Mouse (Mus musculus): ENCODE measurements around the gene Pex26. TPM values are rescaled to one million over a fixed set of nuclear protein-coding genes. Genes with fewer than 3 reads are reported as not detected.

Gene Pex26
- polyA plus RNA-seq, 1 experiment from 2014 or later, result 8.5 TPM

- Histone ChIP-seq H3K27ac (replicated peaks) (no peak overlapping the region), H3K4me3 (no peak overlapping the region), H3K9me3 (replicated peaks) (no peaks in the 10 kb centered on the region), H3K27me3 (ENCODE audit: low read depth, poor library complexity, severe bottlenecking) (no peaks in the 10 kb centered on the region), H3K4me1 (peaks cover 14% of the 10 kb centered on the region), H3K36me3 (no peaks in the 10 kb centered on the region)
- 78% methylated on average over 5 of the region's 5 CpGs for WGBS
- DNase-seq (ENCODE audit: low spot score), result no peak
Measured at GRCm38 (mm10) chr6:121173471-121173870, 10.0 kb upstream of the Pex26 start.

- Histone ChIP-seq H3K27ac (replicated peaks) (no peak overlapping the region), H3K27me3 (ENCODE audit: low read depth, poor library complexity, severe bottlenecking) (no peaks in the 10 kb centered on the region), H3K9me3 (replicated peaks) (no peaks in the 10 kb centered on the region), H3K4me1 (peaks cover 11% of the 10 kb centered on the region), H3K4me3 (no peak overlapping the region), H3K36me3 (no peaks in the 10 kb centered on the region)
- WGBS, result 95% methylated on average over 6 of the region's 6 CpGs
- DNase-seq (ENCODE audit: low spot score), result no peak
Measured at GRCm38 (mm10) chr6:121174761-121175160, 8.7 kb upstream of the Pex26 start.

DNA sequence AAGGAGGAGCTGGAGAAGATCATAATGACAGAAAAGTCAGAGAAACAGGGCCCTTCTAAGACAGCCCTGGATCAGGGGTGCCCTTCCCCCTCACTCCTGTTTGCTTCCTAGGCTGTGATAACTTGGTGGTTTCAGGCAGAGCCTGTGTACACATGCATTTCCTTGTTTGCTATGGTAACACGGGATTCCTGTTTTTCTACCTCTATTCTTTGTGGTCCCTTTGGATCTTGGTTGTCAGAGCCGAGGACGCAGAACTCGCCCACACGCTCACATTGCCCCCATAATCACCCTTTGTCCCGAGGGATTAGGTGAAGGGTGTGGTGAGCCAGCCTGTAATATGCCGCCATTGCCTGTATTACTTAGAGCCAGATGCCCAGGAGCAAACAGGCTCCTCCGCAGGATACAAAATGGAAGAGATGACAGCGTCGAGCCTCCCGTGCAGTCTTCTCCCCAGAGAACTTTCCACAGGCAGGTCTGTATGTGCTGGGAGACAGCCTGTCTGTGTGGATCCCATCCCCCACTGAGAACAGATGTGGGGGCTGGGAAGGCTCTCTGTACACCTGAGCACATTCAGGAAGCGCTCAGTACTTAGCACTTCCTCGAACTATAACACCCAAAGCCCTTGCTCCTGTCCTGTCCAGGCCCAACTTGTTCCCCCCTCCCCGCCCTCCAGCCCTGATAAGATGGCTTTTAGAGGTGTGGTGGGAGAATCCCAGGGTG, 7.3 kb upstream of the Pex26 start:
- DNase-seq (ENCODE audit: low spot score), result no peak
- 58% methylated on average over 14 of the region's 14 CpGs for WGBS
- Histone ChIP-seq H3K9me3 (replicated peaks) (no peaks in the 10 kb centered on the region), H3K27me3 (ENCODE audit: low read depth, poor library complexity, severe bottlenecking) (no peaks in the 10 kb centered on the region), H3K4me3 (no peak overlapping the region), H3K36me3 (no peaks in the 10 kb centered on the region), H3K27ac (replicated peaks) (no peak overlapping the region), H3K4me1 (peaks cover 11% of the 10 kb centered on the region)

- no peak for DNase-seq (ENCODE audit: low spot score)
- Histone ChIP-seq H3K4me3 (no peak overlapping the region), H3K9me3 (replicated peaks) (no peaks in the 10 kb centered on the region), H3K27me3 (ENCODE audit: low read depth, poor library complexity, severe bottlenecking) (no peaks in the 10 kb centered on the region), H3K36me3 (no peaks in the 10 kb centered on the region), H3K4me1 (peaks cover 11% of the 10 kb centered on the region), H3K27ac (replicated peaks) (no peak overlapping the region)
- WGBS, result 82% methylated on average over 4 of the region's 4 CpGs
Measured at GRCm38 (mm10) chr6:121176731-121177098, 6.8 kb upstream of the Pex26 start.

DNA sequence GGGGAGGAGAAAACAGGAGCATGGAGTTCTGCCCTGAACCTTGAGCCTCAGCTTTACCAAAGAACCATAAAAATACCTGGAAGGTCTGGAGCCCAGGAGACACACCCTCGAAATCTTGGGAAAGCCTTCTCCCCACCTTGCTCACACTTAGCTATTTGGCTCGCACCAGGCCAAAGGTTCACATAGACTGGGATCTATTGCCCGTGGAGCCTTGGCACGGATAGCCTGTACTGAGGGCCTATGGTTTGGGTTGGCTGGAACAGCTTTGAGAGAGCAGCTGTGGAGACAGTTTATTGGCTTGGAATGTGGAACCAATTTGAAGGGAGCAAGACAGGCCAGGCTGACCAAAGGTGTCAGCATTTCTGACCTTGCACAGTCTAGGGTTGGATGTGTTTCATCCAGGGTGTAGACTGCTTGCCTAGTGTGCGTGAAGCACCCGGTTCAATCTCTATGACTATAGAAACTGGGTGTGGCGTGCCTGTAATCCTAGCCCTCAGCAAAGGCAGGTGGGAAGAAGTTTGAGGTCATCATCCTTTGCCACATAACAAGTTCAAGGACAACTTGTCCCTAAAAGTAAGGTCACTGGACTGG, 6.3 kb upstream of the Pex26 start:
- Histone ChIP-seq H3K4me3 (no peak overlapping the region), H3K27ac (replicated peaks) (no peak overlapping the region), H3K36me3 (no peaks in the 10 kb centered on the region), H3K4me1 (peaks cover 11% of the 10 kb centered on the region), H3K9me3 (replicated peaks) (no peaks in the 10 kb centered on the region), H3K27me3 (ENCODE audit: low read depth, poor library complexity, severe bottlenecking) (no peaks in the 10 kb centered on the region)
- 85% methylated on average over 7 of the region's 7 CpGs for WGBS
- no peak for DNase-seq (ENCODE audit: low spot score)

- Histone ChIP-seq H3K27ac (replicated peaks) (0 out of 2 replicates have a peak overlapping the region, but pooled peaks have one; percentile 28), H3K4me1 (peaks cover 12% of the 10 kb centered on the region), H3K36me3 (no peaks in the 10 kb centered on the region), H3K4me3 (no peak overlapping the region), H3K27me3 (ENCODE audit: low read depth, poor library complexity, severe bottlenecking) (no peaks in the 10 kb centered on the region), H3K9me3 (replicated peaks) (no peaks in the 10 kb centered on the region)
- WGBS, result 64% methylated on average over 7 of the region's 7 CpGs
- peak; percentile 44 for DNase-seq (ENCODE audit: low spot score)
Measured at GRCm38 (mm10) chr6:121178700-121179358, 4.6 kb upstream of the Pex26 start.

DNA sequence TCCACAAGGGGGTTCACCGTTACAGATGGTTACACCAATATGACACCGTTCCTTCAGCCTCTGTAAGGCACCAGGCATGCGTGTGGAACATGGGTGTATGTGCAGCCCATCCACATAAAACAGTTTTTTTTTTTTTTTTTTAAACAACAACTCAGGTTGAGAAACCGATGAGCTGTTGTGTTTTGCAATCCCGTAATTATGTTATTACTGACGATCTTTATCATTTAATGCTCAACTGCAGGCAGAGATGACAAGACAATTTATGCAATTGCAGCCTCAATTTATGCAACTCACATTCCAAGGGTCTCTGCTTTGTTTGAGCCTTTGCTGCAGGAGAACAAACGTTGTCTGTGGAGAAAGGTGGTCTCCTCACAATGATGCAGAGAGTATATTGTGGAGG, 3.6 kb upstream of the Pex26 start:
- no peak for DNase-seq (ENCODE audit: low spot score)
- Histone ChIP-seq H3K36me3 (no peaks in the 10 kb centered on the region), H3K9me3 (replicated peaks) (no peaks in the 10 kb centered on the region), H3K27me3 (ENCODE audit: low read depth, poor library complexity, severe bottlenecking) (no peaks in the 10 kb centered on the region), H3K4me3 (no peak overlapping the region), H3K27ac (replicated peaks) (no peak overlapping the region), H3K4me1 (peaks cover 22% of the 10 kb centered on the region)
- 81% methylated on average over 7 of the region's 7 CpGs for WGBS

- H3K9me3 ChIP-seq (replicated peaks), result no peaks in the 10 kb centered on the region
- H3K4me3 ChIP-seq, result peak overlapping the region; percentile 69
- DNase-seq (ENCODE audit: low spot score), result peak; percentile 48
- H3K36me3 ChIP-seq, result peaks cover 20% of the 10 kb centered on the region; the same call in 1 of the 2 replicates
- H3K27ac ChIP-seq (replicated peaks), result peak overlapping the region; percentile 78
- 3% methylated on average over 35 of the region's 35 CpGs for WGBS
- H3K27me3 ChIP-seq (ENCODE audit: low read depth, poor library complexity, severe bottlenecking), result no peaks in the 10 kb centered on the region
- H3K4me1 ChIP-seq, result peaks cover 22% of the 10 kb centered on the region
Measured at GRCm38 (mm10) chr6:121184198-121185140, 1.0 kb downstream of the Pex26 start.

- H3K27me3 ChIP-seq (ENCODE audit: low read depth, poor library complexity, severe bottlenecking), result no peaks in the 10 kb centered on the region
- H3K27ac ChIP-seq (replicated peaks), result no peak overlapping the region
- peaks cover 23% of the 10 kb centered on the region for H3K36me3 ChIP-seq
- no peak for DNase-seq (ENCODE audit: low spot score)
- H3K9me3 ChIP-seq (replicated peaks), result no peaks in the 10 kb centered on the region
- peaks cover 22% of the 10 kb centered on the region for H3K4me1 ChIP-seq
- WGBS, result 89% methylated on average over 8 of the region's 8 CpGs
- H3K4me3 ChIP-seq, result 0 out of 2 replicates have a peak overlapping the region, but pooled peaks have one; percentile 69
Measured at GRCm38 (mm10) chr6:121185232-121185631, 1.8 kb downstream of the Pex26 start.

GRCm38 (mm10) chr6:121191261-121192009, 8.0 kb downstream of the Pex26 start:
- WGBS, result 90% methylated on average over 11 of the region's 11 CpGs
- no peak for DNase-seq (ENCODE audit: low spot score)
- peaks cover 9% of the 10 kb centered on the region for H3K4me1 ChIP-seq
- H3K27me3 ChIP-seq (ENCODE audit: low read depth, poor library complexity, severe bottlenecking), result no peaks in the 10 kb centered on the region
- no peaks in the 10 kb centered on the region for H3K9me3 ChIP-seq (replicated peaks)
- peaks cover 56% of the 10 kb centered on the region for H3K36me3 ChIP-seq
- H3K4me3 ChIP-seq, result no peak overlapping the region
- H3K27ac ChIP-seq (replicated peaks), result no peak overlapping the region

DNA sequence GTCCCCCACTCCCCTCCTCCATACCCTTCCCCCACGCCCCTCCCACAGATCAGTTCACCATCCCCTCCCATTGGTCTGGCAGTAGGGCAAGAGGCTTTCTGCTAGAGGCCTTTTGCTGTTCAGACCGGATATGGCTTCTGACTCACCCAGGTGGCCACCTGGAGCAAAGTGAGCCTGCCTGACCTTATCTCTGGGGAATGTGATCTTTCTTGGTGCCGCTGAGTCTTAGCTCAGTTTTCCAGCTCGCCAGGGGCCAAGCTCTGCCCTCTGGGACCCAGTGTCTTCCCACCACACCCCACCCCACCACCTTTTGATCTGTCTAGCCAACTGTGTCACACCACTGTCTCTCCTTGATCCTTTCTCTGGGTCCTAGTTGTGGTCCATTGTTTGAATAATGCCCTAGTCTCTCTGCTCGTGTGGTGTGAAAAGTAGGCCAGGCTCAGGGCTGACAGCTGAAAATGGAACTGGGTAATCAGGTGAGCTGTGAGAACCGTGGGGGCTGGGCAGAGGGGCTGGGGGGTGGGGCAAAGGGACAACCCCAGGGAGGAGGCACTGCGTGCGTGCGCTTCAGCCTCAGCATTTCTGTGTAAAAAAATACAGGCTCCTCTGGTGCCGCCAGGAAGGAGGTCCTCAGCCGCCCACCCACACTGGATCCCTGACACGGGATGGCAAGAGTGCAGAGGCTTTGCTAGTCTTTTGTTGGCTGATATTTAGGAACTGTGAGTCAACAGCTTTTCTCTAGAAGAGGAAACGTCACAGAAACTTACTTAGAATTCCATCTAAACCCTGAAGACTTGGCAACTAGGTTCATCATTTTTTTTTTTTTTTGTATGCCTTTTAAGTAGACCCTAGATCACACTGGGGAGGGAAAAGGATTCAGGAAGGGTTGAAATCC, 10.8 kb downstream of the Pex26 start:
- Histone ChIP-seq H3K36me3 (peaks cover 40% of the 10 kb centered on the region), H3K27me3 (ENCODE audit: low read depth, poor library complexity, severe bottlenecking) (no peaks in the 10 kb centered on the region), H3K4me3 (no peak overlapping the region), H3K27ac (replicated peaks) (peak overlapping the region; percentile 55), H3K4me1 (peaks cover 9% of the 10 kb centered on the region), H3K9me3 (replicated peaks) (no peaks in the 10 kb centered on the region)
- DNase-seq (ENCODE audit: low spot score), result no peak
- WGBS, result 37% methylated on average over 13 of the region's 13 CpGs
